Mouse (Mus musculus): ENCODE data around the gene Ism1. TPM values are rescaled to one million over a fixed set of nuclear protein-coding genes. Genes with fewer than 3 reads are reported as not detected.

Ism1 gene
- polyA plus RNA-seq (2012; rRNA removed): 0.04 and 0.05 TPM in 2 replicates

DNA sequence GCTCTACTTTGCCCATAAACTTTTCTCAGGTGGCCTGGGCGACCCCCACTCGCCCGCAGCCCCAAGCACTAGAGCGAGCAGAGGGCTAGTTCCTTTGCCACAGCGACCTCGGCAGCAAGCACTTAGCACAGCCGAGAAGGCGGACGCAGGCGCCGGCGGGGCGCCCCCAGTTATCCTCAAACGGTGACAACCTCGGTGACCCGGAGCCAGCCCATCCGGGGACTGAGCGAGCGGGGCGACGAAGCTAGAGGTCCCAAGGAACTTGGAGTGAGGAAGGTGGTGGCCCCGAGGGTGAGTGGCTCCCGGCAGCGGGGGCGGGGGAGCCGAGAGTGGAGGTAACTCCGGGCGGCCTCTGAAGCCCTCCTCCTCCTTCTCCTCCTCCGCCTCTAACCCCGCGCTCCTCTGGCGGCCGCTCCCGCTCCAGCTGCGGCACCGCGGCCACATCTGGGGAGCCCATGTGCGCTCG, at the start of gene Ism1:
Ism1 (plus strand) TSS at position 370 of the 466 bp plus-strand sequence.

Other genes with a start within 250 kb of the Ism1 start
- not detected in 2 replicates for gene Sptlc3, start 184.3 kb upstream of the Ism1 start, polyA plus RNA-seq (2012; rRNA removed)

Measured in liver, embryonic 18 days (tissue).